Mouse (Mus musculus) large intestine, adult 2 months (tissue): ENCODE measurements around the gene Gm9944. TPM values are rescaled to one million over a fixed set of nuclear protein-coding genes. Genes with fewer than 3 reads are reported as not detected.

Experiments used
- DNase-seq: peaks from one replicate; pipeline ENCODE4 v3.0.0-alpha.2; 2012; ENCODE audit warnings: low read depth, low spot score
- WGBS: fragments of 180-500 bp; shearing (Covaris S2); methylation state at CpG from one replicate; pipeline ENCODE4 v1.1.7; 2018; 5-methylcytosine and 5-hydroxymethylcytosine counted together
- polyA plus RNA-seq: library from polyadenylated mRNA; depleted of rRNA; stranded (reverse); fragments of >200 nt; gene quantifications from 2 replicates; pipeline ENCODE4 v1.2.3, GENCODE M21; 2012; rRNA removed

Gm9944 gene
- not detected in 2 replicates for polyA plus RNA-seq

DNA sequence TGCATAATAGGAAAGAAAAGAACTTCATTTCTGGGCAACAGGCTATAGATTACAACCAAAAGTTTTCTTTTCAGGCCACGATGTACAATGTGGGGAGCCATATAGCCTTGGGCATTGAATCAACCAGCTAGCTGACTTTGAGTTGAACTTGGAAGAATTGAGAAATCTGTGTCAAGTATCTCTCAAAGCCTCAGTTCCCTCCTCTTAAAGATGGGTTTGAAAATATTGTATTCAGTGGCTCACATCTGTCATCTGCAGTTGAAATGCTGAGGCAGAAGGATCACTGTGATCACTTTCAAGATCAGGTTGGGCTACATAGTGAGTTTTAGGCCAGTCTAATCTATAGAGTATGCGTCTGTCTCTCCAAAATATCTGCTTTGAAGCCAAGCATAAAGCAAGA is at the start of gene Gm9944:
Gene Gm9944 (minus strand): TSS at position 101 of the 400 bp plus-strand sequence.
- DNase-seq, result no peak
- 82% methylated on average over 2 of the region's 2 CpGs for WGBS

DNA sequence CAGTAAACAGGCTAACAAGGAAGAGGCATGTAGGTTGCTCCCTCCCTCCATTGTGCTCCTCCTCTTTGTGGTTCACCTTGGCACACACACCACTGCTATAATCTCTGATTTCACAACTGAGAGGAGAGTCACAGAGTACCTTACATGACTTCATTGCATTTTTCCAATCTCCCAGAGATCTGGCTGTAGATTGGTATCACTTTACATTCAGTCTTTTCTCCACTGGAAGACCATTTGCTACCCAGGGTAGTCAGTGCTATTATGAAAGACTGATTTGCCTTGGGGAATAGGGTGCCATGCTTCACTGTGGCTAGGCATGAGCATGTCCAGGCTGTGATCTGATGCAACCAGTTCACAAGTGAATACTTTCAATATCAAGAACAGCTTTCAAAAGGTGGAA is 40.2 kb upstream of the Gm9944 start:
- no peak for DNase-seq

DNA sequence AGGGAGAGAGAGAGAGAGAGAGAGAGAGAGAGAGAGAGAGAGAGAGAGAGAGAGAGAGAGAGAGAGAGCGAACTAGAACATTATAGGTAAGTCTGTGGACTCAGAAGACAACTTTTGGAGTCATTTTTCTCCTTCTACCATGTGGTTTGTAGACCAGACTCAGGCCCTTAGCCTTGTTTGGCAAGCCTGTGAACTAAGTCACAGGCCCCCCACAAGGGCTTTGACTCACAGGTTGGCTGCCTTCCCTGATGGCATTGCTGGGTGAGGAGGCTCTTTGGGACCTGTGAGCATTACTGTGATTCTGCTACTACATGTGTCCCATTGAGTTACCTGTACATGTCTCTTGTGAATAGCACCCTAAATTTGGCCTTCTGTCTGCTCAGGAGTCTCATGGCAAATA is 15.0 kb upstream of the Gm9944 start:
- no peak for DNase-seq
- 77% methylated on average over 1 of the region's 1 CpGs for WGBS

DNA sequence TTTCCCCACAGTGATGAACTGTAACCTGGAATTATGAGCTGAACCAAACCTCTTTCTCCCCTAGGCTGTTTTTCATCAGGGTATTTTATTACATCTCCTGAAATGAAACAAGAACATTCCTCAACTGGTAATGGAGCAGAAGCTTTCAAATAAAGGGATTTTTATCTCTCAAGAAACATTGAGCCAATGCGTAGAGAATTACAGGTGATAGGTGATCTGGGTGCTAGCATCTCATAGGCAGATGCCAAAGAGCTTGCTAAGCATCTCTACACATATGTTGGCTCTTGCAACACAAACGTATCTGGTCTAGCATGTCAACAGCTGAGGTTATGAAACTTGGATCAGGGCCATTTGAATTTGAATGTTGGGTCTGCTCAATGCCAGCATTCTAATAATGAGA is 12.1 kb upstream of the Gm9944 start:
- WGBS, result 69% methylated on average over 2 of the region's 2 CpGs
- DNase-seq, result no peak

DNA sequence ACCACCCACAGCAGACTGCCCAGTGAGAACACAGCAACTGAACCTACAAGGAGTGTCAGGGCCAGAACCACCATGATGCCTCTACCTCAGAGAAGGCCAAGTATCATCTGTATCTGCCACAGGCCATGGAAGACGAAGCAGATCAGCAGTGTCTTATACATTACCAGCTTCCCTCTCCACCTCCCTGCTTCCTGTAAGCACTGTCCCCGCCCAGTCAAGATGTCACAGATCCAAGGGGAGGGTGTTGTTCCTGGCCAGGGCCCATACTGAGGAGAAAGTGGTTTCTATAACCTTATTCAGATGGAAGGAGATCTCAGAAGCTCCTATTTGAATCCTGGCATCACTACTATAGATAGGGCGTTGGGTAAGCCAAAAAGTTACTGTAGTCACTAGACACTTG is 10.5 kb upstream of the Gm9944 start, which contains the start of gene Aadacl3:
Gene Aadacl3 (minus strand): TSS at position 101 of the 400 bp plus-strand sequence.
- no peak for DNase-seq
- 63% methylated on average over 3 of the region's 3 CpGs for WGBS

DNA sequence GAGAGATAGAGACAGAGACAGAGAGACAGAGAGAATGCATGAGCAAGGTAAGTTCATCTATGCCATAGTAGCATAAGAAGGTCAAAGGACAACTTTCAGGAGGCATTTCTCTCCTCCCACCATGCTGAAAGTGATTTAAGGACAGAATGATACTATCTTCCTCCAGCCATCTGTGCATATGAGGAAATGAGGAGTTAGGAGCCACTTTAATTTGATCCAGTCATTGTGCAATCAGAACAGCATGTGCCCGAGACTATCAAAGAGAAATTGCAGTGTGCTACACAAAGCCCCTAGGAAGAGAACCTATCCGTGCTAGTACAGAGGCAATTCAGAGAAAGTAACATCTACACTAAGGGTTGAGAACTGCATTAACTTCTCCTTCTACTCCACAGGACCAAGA is 4.6 kb downstream of the Gm9944 start:
- WGBS, result 51% methylated on average over 2 of the region's 2 CpGs
- no peak for DNase-seq

DNA sequence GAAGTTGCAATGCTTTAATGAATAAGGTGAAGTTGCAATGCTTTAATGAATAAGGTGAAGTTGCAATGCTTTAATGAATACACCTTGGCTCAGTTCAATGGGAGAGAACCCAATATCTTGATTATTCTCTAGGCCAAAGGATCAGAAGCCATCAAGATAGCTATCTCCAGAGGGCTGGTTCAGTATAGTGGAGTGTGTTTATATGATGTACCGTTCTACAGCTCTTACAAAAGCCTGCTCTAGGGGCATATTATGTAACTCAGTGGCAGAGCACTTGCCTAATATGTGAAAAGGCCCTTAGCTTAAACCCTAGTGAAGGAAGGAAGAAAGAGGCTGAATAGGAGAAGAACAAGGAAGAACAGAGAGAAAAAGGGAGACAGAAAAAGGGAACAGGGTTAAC is 11.5 kb downstream of the Gm9944 start:
- no peak for DNase-seq
- 59% methylated on average over 1 of the region's 1 CpGs for WGBS

DNA sequence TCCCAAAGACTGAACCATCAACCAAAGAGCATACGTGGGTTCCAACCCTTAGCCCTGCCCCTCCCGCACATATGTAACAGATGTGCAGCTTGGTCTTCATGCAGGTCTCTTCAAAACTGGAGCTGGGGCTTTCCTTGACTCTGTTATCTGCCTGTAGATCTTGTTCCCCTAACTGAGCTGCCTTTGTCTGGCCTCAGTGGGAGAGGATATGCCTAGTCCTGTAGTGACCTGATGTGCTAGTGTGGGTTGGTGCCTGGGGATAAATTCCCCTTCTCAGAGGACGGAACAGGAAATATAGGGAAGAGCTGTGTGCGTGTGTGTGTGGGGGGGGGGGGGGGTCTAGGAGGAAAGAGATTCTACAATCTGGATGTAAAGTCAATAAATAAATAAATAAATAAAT is 12.0 kb downstream of the Gm9944 start:
- WGBS, result 95% methylated on average over 4 of the region's 4 CpGs
- DNase-seq, result no peak

DNA sequence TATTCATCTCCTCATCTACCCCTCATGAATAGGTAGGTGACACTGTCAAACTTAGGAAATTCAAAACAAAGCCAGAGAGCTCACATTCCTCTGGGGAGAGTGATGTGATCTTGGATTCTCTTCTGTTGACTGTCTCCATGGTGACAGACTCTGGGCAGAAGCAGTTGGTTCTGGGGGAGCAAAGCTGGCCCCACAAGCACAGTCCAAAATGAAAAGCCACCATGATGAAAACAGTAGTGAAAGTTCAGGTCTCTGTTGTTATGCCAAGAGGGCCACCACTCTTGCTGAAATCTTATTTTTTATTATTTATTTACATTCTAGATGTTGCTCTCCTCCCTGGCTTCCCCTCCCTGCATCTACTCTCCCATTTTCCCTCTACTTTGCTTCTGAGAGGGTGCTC is 14.4 kb downstream of the Gm9944 start, which contains the start of gene 1700012P22Rik:
Gene 1700012P22Rik (minus strand): TSS at position 101 of the 400 bp plus-strand sequence.
- no peak for DNase-seq

DNA sequence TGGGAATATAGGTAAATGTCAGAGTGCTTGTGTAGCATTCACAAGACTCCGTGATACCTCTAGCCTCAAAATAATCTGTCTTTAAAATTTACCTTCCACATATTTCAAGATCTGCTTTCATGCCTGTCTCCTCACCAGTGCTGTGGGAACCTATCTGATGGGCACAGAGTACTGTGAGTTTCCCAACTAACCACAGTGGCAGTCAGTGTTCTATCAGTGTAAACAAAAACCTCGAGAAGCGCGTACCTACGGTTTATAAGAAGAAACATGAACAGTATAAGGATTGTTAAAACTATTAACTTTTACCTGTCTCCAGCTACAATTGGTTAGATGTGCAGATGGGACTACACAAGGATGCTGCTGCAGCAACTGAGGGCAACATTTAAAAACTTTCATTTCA is 19.9 kb downstream of the Gm9944 start:
- no peak for DNase-seq
- 82% methylated on average over 5 of the region's 5 CpGs for WGBS

DNA sequence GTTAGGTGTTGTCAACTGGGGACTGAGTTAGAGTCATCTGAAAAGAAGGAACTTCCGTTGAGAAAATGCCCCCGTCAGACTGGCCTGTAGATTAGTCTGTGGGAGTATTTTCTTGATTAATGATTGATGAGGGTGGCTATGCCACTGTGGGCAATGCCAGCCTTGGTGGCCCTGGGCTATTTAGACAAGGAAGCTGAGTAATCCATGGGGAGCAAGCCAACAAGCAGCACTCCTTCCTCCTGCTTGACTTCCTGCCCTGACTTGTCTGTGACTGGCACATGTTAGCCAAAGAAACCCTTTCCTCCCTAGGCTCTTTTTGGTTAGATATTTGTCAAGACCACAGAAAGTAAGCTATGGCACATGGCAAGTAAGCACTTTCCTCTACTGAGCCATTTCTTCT is 22.4 kb downstream of the Gm9944 start:
- no peak for DNase-seq

DNA sequence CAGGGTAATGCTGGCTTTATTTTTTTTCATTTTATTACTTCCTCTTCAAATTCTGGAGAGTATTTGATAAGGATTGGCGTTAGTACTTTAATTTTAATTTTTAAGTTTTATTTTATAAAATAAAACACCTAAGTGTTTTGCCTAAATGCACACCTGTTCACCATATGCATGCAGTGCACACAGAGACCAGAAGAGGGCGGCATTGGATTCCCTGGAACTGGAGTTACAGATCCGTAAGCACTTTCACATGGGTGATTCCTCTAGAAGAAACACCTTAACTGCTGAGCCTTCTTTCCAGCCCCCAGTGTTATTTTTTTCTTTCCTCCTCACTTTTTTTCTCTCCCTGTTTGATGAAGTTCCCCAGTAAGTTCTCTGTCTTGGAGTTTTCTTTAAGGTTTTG is 24.2 kb downstream of the Gm9944 start:
- 23% methylated on average over 3 of the region's 3 CpGs for WGBS
- DNase-seq, result no peak

More for the DNA sequence above, 22.4 kb downstream of the Gm9944 start:
- whole genome bisulfite sequencing, result 52% methylated on average over 2 of the region's 2 CpGs

DNA sequence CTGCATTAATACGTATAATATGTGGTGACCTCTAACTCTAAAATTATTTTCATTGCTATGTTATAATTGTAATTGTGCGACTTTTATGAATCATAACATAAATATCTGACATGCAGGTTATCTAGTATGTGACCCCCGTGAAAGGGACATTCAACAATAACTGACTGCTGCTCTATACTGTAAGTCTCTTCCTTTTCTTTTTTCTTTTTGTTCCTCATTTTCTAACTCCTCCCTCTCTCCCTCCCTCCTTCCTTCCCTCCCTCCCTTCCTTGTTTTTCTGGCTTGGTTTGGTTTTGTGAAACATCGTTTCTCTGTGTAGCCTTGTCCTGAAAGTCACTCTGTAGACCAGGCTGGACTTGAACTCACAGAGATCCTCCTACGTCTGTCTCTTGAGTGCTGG is 28.5 kb downstream of the Gm9944 start:
- no peak for DNase-seq
- 66% methylated on average over 5 of the region's 5 CpGs for WGBS

DNA sequence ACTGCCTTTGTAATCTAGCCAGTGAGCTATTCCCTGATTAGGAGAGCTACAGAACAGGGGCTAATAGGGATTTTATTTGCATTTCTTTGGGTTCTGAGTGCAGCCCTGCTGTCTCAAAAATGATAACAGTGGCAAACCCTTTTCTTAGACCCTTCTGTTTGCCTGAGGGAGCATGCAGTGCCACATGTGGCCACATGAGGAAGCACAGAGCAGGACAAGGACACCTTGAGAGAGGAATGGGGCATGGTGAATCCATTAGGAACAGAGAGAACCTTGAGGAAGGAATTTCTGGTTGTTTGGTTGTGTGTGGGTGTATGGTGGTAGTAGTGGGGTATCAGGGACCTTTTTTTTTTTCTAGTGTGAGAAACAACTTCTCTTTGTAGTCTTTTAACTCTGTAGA is 32.5 kb downstream of the Gm9944 start:
- no peak for DNase-seq

DNA sequence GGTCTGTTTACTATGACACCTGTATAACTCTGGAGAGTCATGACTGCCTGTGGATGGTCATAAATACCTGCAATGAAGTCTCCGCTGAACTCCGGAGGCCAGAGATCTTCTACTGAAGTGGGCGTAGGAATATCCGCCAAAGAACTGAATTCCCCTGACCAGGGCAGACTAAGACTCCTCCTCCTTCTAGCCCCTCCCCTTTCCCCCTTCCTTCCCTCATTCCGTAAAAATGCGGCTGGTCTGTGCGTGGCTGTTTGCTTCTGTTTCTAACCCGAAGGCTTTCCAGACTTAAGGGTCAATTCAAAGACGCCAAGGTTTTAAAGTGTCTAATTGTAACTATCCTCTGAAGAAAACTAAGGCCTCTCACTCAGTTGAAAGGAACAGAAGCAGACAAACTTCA is 44.8 kb downstream of the Gm9944 start, which contains the start of gene Pramef12:
Gene Pramef12 (minus strand): TSS at position 175 of the 400 bp plus-strand sequence.
- DNase-seq, result no peak
- 64% methylated on average over 9 of the region's 9 CpGs for WGBS

DNA sequence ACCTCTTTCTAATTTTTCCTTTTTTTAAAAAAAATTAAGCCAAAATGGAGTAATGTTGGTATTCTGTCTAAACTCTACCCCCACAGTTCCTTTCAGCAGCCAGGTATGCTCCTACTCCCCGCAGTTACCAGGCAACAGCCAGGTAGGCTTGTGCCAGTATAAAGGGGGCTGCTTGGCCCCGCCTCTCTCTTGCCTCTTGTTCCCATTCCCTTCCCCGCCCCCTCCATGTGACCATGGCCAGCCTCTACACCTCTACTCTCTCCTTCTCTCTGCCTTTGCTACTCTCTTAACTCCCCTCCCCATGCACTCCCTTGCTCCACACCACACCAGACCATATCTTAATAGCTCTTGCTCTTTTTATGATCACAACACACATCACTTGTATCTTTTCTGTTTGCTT is 46.9 kb downstream of the Gm9944 start:
- no peak for DNase-seq
- WGBS, result 86% methylated on average over 3 of the region's 3 CpGs

DNA sequence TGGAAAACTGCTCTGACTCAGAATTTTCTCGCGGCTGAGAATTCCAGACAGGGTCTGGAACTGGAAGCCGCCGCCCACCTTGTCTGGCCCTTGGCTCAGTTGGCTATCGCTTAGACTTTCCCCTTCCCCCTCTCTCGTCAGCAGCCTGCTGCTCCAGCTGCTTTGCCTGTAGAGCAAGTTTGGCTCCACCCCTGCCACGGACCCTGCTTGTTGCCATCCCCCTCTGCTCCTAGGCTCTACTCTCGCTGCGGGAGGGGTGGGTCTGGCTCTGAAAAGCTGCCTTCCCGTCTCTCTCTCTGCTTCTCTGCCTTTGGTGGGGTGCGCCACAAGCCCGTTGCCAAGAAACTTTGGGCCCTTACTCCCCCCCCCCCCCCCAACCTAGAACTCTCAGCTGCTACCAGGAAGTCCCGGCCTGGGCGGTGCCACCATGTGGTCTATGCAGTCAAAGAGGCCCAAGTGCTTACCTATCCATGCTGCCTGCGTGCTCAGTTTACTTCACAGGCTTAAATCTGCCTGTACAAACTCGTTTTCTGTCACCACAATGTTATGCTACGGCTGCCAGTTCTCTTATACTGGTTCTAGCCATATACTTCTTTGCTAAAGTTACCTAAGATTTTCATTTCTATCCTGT is 48.5 kb downstream of the Gm9944 start:
- peak; percentile 8 for DNase-seq

More for the DNA sequence above, 48.5 kb downstream of the Gm9944 start:
- 2% methylated on average over 17 of the region's 17 CpGs for WGBS

Other genes starting within 250 kb of the Gm9944 start
- gene C87977, start 240.0 kb downstream of the Gm9944 start, polyA plus RNA-seq, result 0.17 and 0.23 TPM in 2 replicates
- not detected in 2 replicates for gene Pramel5, start 172.8 kb downstream of the Gm9944 start, polyA plus RNA-seq
- gene Gm13128, start 123.1 kb downstream of the Gm9944 start, polyA plus RNA-seq, result not detected in 2 replicates
- gene Gm13119, start 95.4 kb downstream of the Gm9944 start, polyA plus RNA-seq, result not detected in 2 replicates
- gene Pramef20, start 75.4 kb downstream of the Gm9944 start, polyA plus RNA-seq, result not detected in 2 replicates
- 0.32 TPM in 1 of 2 replicates, not detected in the other for gene Pramef12, start 44.9 kb downstream of the Gm9944 start, polyA plus RNA-seq
- gene 1700012P22Rik, start 14.5 kb downstream of the Gm9944 start, polyA plus RNA-seq, result not detected in 2 replicates
- gene Aadacl3, start 10.4 kb upstream of the Gm9944 start, polyA plus RNA-seq, result not detected in 2 replicates
- gene 9430007A20Rik, start 66.5 kb upstream of the Gm9944 start, polyA plus RNA-seq, result not detected in 2 replicates
- not detected in 2 replicates for gene Gm13124, start 111.8 kb upstream of the Gm9944 start, polyA plus RNA-seq
- gene Aadacl4, start 160.4 kb upstream of the Gm9944 start, polyA plus RNA-seq, result not detected in 2 replicates
- not detected in 2 replicates for gene Gm436, start 233.1 kb upstream of the Gm9944 start, polyA plus RNA-seq